Comparison of ENCODE assay signal across 16 mouse cellular contexts in the genomic region with DNA sequence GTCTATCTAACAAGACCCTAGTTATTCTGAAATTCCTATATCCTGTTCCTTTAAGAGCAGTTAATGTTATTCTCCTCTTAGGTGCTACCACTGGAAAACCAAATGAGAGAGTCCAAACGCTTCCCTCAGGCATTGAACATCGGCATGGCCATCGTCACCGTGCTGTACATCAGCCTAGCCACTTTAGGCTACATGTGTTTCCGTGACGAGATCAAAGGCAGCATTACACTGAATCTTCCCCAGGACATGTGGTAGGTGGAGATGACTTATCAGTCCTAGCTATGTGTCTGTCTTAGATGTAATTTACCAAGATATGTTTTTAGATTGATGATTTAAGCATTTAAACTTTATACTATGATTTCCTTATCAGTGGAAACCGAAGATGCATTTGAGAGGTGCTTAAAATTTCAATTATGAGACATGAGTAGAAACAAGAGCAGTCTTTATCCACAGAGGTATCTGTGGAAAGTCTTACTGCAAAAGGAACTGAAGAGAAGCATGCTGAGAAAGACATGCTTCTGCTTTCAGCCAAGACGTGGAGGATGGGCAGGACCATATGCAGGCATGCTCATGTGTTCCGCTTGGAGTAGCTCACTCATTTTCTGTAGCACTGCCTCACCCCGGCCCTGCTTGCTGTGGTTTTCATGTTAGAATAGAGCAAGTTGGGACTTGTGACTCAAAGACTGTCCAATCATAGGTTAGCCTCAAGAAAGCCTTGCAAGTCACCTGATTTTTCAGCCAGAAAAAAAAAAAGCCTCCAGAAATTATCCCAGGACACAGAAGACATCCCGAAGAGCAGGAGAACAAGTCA.
"Had no signal": no experiment of that assay in that cellular context is flagged by ENCODE, and none has a peak within 500 bp of the region (broad histone marks: within the 10 kb centered on the region; RNA-seq: fewer than 3 reads in every experiment).

No protein-coding gene starts in this region.

- H3K9ac ChIP-seq: limb, embryonic 12.5 days; limb, embryonic 15.5 days; liver, embryonic 14.5 days; liver, postnatal 0 days; lung, embryonic 14.5 days; midbrain, embryonic 12.5 days; midbrain, embryonic 15.5 days; neural tube, embryonic 13.5 days had no signal

- H3K9me3 ChIP-seq: limb, embryonic 12.5 days; limb, embryonic 15.5 days; midbrain, embryonic 12.5 days; midbrain, embryonic 15.5 days; neural tube, embryonic 13.5 days had no signal

- H3K27ac ChIP-seq: limb, embryonic 12.5 days; limb, embryonic 15.5 days; liver, embryonic 14.5 days; macrophage; midbrain, embryonic 12.5 days; midbrain, embryonic 15.5 days; neural tube, embryonic 13.5 days had no signal

- H3K4me3 ChIP-seq: limb, embryonic 12.5 days; limb, embryonic 15.5 days; midbrain, embryonic 12.5 days; midbrain, embryonic 15.5 days; neural tube, embryonic 13.5 days had no signal

- H3K27me3 ChIP-seq: limb, embryonic 12.5 days; limb, embryonic 15.5 days; midbrain, embryonic 12.5 days; midbrain, embryonic 15.5 days; neural tube, embryonic 13.5 days had no signal

- DNase-seq: kidney, adult 18-20 months; kidney, postnatal 14 days; kidney, postnatal 4 days; liver, postnatal 0 days; lung, embryonic 14.5 days; thymus, adult 18-20 months; thymus, postnatal 36 days had no signal

- ATAC-seq: liver, postnatal 0 days; lung, postnatal 0 days; midbrain, embryonic 15.5 days had no signal

- H3K4me1 ChIP-seq: limb, embryonic 12.5 days; limb, embryonic 15.5 days had no signal

- H3K4me2 ChIP-seq: limb, embryonic 12.5 days; limb, embryonic 15.5 days; liver, embryonic 11.5 days; lung, embryonic 14.5 days; midbrain, embryonic 12.5 days; midbrain, embryonic 15.5 days; neural tube, embryonic 13.5 days had no signal
